Mouse (Mus musculus): ENCODE results near the gene Suox. TPM values are rescaled to one million over a fixed set of nuclear protein-coding genes. Genes with fewer than 3 reads are reported as not detected.

The Suox gene
- polyA plus RNA-seq, 1 experiment from 2014 or later, result 10.1 TPM

DNA sequence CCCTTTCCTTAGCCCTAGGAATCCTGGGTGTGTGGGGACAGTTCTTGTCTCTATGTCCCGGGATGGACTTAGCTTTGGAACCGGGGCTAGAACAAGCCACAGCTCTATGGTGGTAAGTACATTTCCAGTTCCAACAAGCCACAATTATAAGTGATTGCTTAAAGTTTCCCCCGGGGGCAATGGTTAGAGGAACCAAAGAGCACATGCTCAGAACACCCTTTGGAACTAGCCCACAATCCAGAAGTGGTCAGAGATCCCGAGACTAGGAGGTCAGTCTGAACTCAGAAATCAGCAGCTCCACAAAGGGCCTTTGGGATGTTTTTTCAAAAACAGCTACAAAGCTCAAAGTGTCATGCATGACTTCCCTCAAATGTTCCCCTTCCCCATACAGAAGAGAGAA, 20.0 kb downstream of the Suox start:
- Histone ChIP-seq H3K4me2 (replicated peaks; ENCODE audit: low read depth, low read length) (no peak overlapping the region), H3K4me3 (ENCODE audit: low read length) (no peak overlapping the region), H3K36me3 (ENCODE audit: control insufficient read depth, insufficient read depth, low read length) (no peaks in the 10 kb centered on the region), H3K9me3 (ENCODE audit: control insufficient read depth, low read length) (no peaks in the 10 kb centered on the region), H3K4me1 (ENCODE audit: control insufficient read depth, insufficient read depth, low read length) (no peaks in the 10 kb centered on the region), H3K27me3 (ENCODE audit: control insufficient read depth, insufficient read depth, low read length) (no peaks in the 10 kb centered on the region), H3K9ac (ENCODE audit: low read depth, low read length) (0 out of 2 replicates have a peak overlapping the region, but pooled peaks have one; percentile 7), H3K27ac (ENCODE audit: low read depth, low read length) (no peak overlapping the region)
- 74% methylated on average over 4 of the region's 4 CpGs for WGBS
- ATAC-seq (ENCODE audit: low FRiP score, low TSS enrichment), result no peak

DNA sequence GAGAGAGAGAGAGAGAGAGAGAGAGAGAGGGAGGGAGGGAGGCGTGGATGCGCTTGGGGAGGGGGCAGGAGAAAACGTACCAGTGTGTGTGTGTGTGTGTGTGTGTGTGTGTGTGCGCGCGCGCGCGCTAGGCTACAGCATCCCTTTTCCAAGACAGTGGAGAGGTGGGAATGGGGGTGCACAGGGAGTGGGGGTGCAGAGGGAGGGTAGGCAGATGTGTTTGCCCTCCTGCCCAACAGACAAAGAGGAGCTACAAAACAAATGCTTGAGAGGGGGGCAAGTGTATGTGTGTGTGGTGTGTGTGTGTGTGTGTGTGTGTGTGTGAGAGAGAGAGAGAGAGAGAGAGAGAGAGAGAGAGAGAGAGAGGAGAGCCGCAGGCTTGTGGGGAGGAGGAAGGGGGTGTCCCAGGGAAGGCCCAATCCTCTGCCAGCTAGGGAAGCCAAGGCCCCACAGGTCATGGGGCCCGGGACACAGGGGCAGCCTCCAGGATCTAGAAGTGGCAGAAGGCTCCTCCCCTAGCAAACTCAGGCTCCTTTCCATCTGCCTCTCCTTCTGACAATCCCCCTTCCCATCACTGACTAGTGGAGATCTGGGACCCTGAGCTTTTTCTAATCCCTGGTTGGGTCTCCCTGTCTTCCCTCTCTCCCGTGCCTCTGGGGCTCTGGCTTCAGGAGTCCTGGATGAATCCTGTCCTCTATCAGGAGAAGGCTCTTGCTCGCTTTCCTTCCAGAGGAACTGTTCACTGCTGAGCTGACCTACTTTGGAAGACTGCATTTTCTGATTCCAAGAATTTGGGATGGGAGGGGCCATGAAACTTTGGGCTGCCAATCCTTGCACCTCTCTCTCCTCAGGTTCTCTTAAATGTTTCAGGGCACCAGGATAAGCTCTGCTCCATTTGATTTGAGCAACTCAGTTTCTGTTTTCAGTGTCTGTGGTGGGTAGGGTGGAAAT, 27.5 kb downstream of the Suox start:
- Histone ChIP-seq H3K9me3 (ENCODE audit: control insufficient read depth, low read length) (no peaks in the 10 kb centered on the region), H3K4me2 (replicated peaks; ENCODE audit: low read depth, low read length) (peak overlapping the region; percentile 81), H3K4me3 (ENCODE audit: low read length) (peak overlapping the region; percentile 49), H3K27ac (ENCODE audit: low read depth, low read length) (peak overlapping the region; percentile 2; the same call in 1 of the 2 replicates), H3K9ac (ENCODE audit: low read depth, low read length) (peak overlapping the region; percentile 31; the same call in 1 of the 2 replicates), H3K27me3 (ENCODE audit: control insufficient read depth, insufficient read depth, low read length) (no peaks in the 10 kb centered on the region), H3K4me1 (ENCODE audit: control insufficient read depth, insufficient read depth, low read length) (peaks cover 15% of the 10 kb centered on the region), H3K36me3 (ENCODE audit: control insufficient read depth, insufficient read depth, low read length) (no peaks in the 10 kb centered on the region)
- 4% methylated on average over 11 of the region's 13 CpGs for WGBS
- ATAC-seq (ENCODE audit: low FRiP score, low TSS enrichment), result peak; percentile 70

DNA sequence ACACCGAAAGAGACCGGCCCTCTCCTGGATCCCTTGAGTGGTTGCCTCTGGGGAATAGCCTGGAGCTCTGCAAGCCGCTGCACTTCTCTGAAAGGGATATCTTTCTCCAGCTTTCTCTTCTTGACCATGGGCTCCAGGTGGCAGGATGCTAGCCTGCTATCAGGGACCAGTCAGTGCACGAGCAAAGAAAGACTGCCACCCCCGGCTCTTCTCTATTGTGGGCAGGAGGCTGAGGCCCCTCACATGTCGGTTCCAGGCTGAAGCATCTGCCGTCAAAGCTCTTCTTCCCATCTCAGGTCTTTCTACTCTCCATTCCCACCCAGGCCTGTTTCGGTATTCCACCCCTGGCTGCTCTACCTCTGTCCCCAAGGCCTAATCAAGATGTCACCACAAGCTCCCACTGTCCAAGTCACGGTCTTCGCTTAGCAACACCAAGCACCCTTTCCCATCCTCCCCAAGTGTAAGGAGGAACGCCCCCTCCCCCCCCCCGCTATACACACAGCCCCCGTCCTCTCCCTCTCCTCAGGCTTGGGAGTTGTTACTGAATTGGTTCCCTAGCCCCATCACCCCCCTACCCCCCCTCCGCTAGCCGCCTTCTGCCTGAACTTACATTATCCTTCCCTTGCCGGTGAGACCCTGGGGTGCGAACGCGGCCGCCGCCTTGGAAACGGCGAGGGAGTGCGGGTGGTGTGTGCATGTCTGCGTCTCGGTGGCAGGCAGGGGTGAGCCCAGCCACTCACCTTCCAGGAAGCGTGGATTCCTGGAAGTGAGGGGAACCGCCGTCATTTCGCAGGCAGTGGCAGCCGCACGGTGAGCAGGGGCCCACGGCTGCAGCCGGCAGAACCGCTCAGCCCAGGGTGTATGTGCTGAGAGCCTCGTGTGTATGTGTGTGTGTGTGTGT, 28.5 kb downstream of the Suox start, which contains the start of gene Ikzf4:
Gene Ikzf4, minus strand, starts transcription at position 881 of the 901 bp plus-strand sequence.
- Histone ChIP-seq H3K4me2 (replicated peaks; ENCODE audit: low read depth, low read length) (peak within 1 kb of the TSS; percentile 81), H3K4me1 (ENCODE audit: control insufficient read depth, insufficient read depth, low read length) (peaks cover 15% of the 10 kb centered on the region), H3K4me3 (ENCODE audit: low read length) (peak within 1 kb of the TSS; percentile 49), H3K9ac (ENCODE audit: low read depth, low read length) (peak within 1 kb of the TSS; percentile 60), H3K27me3 (ENCODE audit: control insufficient read depth, insufficient read depth, low read length) (no peaks in the 10 kb centered on the region), H3K27ac (ENCODE audit: low read depth, low read length) (peak within 1 kb of the TSS; percentile 2; the same call in 1 of the 2 replicates), H3K36me3 (ENCODE audit: control insufficient read depth, insufficient read depth, low read length) (no peaks in the 10 kb centered on the region), H3K9me3 (ENCODE audit: control insufficient read depth, low read length) (no peaks in the 10 kb centered on the region)
- ATAC-seq (ENCODE audit: low FRiP score, low TSS enrichment), result peak; percentile 84
- 4% methylated on average over 36 of the region's 36 CpGs for WGBS

DNA sequence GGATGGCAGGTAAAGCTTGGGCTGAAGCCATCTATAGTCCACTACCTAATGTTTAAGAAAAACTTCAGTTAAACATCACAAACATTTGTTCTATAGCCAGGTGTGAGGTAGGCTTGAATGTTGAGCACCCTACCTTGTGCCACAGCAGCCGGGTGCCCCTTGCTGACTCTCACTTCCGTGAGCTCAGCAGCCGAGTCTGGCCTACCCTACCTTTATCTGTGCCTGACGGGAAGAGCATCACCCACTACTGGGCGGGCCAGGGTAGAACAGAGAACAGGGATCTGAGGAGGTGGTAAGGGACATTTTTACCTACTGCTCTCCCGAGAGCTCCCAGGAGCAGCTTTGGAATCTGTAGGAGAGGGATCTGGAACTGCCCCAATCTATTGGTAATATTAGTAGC, 31.1 kb downstream of the Suox start:
- peaks cover 15% of the 10 kb centered on the region for H3K4me1 ChIP-seq (ENCODE audit: control insufficient read depth, insufficient read depth, low read length)
- no peaks in the 10 kb centered on the region for H3K9me3 ChIP-seq (ENCODE audit: control insufficient read depth, low read length)
- WGBS, result 91% methylated on average over 6 of the region's 6 CpGs
- no peak for ATAC-seq (ENCODE audit: low FRiP score, low TSS enrichment)
- H3K27me3 ChIP-seq (ENCODE audit: control insufficient read depth, insufficient read depth, low read length), result no peaks in the 10 kb centered on the region
- H3K27ac ChIP-seq (ENCODE audit: low read depth, low read length), result no peak overlapping the region
- no peak overlapping the region for H3K4me2 ChIP-seq (replicated peaks; ENCODE audit: low read depth, low read length)
- 0 out of 2 replicates have a peak, but pooled peaks cover 2% of the 10 kb centered on the region for H3K36me3 ChIP-seq (ENCODE audit: control insufficient read depth, insufficient read depth, low read length)
- no peak overlapping the region for H3K9ac ChIP-seq (ENCODE audit: low read depth, low read length)
- H3K4me3 ChIP-seq (ENCODE audit: low read length), result no peak overlapping the region

DNA sequence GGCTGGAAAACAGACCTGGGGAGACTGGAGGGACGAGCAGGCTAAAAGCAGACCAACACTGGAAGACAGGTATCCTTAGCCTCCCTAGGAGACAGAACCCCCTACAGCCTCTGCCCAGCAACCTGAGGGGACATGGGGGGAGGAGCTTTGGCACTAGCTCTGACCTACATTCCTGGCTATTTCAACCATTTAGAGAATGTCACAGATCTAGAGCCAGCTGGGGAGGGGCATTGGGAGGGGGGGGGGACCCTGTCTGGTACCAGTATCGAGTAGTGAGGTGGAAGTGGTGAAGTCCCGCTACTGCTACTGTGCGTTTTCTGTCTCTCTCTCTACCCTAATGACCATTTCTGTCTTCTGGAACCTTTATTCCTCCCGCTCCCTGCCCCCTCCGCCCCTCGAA, 32.0 kb downstream of the Suox start:
- Histone ChIP-seq H3K9me3 (ENCODE audit: control insufficient read depth, low read length) (no peaks in the 10 kb centered on the region), H3K4me2 (replicated peaks; ENCODE audit: low read depth, low read length) (no peak overlapping the region), H3K27me3 (ENCODE audit: control insufficient read depth, insufficient read depth, low read length) (no peaks in the 10 kb centered on the region), H3K27ac (ENCODE audit: low read depth, low read length) (no peak overlapping the region), H3K4me1 (ENCODE audit: control insufficient read depth, insufficient read depth, low read length) (peaks cover 15% of the 10 kb centered on the region), H3K4me3 (ENCODE audit: low read length) (no peak overlapping the region), H3K36me3 (ENCODE audit: control insufficient read depth, insufficient read depth, low read length) (0 out of 2 replicates have a peak, but pooled peaks cover 2% of the 10 kb centered on the region), H3K9ac (ENCODE audit: low read depth, low read length) (no peak overlapping the region)
- no peak for ATAC-seq (ENCODE audit: low FRiP score, low TSS enrichment)
- WGBS, result 85% methylated on average over 7 of the region's 7 CpGs

DNA sequence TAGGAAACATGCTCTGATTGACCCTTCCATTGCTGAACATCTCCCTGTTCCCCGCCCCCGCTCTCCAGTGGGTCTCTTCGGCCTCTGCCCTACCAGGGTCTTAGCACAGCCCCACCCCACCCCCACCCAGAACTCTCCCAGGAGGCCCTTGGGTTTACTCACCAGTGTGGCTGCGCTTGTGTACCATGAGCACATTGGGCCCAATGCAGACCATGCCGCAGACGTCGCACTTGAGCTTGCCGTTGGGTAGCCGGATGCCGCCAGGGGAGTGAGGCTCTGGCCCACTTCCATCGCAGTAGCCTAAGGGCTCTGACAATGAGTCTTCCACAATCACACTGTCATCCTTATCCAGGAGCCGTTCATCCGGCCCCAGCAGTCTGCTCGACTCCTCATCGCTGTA, 33.0 kb downstream of the Suox start:
- Histone ChIP-seq H3K4me1 (ENCODE audit: control insufficient read depth, insufficient read depth, low read length) (peaks cover 7% of the 10 kb centered on the region; the same call in 1 of the 2 replicates), H3K9me3 (ENCODE audit: control insufficient read depth, low read length) (no peaks in the 10 kb centered on the region), H3K36me3 (ENCODE audit: control insufficient read depth, insufficient read depth, low read length) (0 out of 2 replicates have a peak, but pooled peaks cover 2% of the 10 kb centered on the region), H3K27me3 (ENCODE audit: control insufficient read depth, insufficient read depth, low read length) (no peaks in the 10 kb centered on the region), H3K4me3 (ENCODE audit: low read length) (no peak overlapping the region), H3K9ac (ENCODE audit: low read depth, low read length) (no peak overlapping the region), H3K27ac (ENCODE audit: low read depth, low read length) (no peak overlapping the region), H3K4me2 (replicated peaks; ENCODE audit: low read depth, low read length) (no peak overlapping the region)
- WGBS, result 94% methylated on average over 15 of the region's 15 CpGs
- ATAC-seq (ENCODE audit: low FRiP score, low TSS enrichment), result no peak

DNA sequence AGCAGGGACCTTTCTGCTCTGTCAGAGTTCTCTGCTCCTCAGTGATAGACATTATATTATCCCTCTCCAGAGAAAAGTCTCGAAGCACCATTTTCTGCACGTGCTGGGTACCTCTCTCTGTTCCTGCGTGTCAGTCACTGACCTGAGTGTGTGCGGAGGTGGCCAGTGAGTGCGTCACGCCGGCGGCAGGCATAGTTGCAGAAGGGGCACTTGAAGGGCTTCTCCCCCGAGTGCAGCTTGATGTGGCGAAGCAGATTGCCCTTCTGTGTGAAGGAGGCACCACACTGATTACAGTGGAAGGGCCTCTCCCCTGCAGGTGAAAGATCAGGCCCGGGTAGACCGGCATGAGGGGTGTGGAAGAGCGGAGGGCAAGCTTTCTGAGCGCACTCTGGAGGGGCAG, 33.9 kb downstream of the Suox start:
- no peak overlapping the region for H3K4me3 ChIP-seq (ENCODE audit: low read length)
- H3K9ac ChIP-seq (ENCODE audit: low read depth, low read length), result no peak overlapping the region
- H3K27ac ChIP-seq (ENCODE audit: low read depth, low read length), result no peak overlapping the region
- no peaks in the 10 kb centered on the region for H3K9me3 ChIP-seq (ENCODE audit: control insufficient read depth, low read length)
- ATAC-seq (ENCODE audit: low FRiP score, low TSS enrichment), result no peak
- H3K4me2 ChIP-seq (replicated peaks; ENCODE audit: low read depth, low read length), result no peak overlapping the region
- H3K27me3 ChIP-seq (ENCODE audit: control insufficient read depth, insufficient read depth, low read length), result no peaks in the 10 kb centered on the region
- WGBS, result 88% methylated on average over 14 of the region's 14 CpGs
- peaks cover 4% of the 10 kb centered on the region; the same call in 1 of the 2 replicates for H3K4me1 ChIP-seq (ENCODE audit: control insufficient read depth, insufficient read depth, low read length)
- peaks cover 5% of the 10 kb centered on the region; the same call in 1 of the 2 replicates for H3K36me3 ChIP-seq (ENCODE audit: control insufficient read depth, insufficient read depth, low read length)

DNA sequence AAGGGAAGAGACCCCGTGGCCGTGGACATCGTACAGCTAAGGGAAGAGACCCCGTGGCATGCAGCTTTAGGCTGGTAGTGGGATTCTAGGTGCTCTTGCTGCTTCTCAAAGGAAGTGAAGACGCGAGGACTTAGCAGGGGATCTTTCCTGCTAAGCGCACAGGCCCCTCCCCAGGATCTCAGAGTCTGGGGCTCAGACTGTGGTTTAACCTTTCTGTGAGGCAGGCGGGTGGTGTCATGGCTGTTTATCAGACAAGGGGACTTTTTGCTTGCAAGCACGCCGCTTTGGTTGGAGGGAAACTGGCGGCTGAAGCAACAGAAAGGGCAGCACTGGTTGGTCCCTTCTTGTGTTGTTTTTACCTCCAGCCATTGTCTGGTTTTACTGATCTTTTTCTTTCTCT, 36.9 kb downstream of the Suox start:
- H3K9ac ChIP-seq (ENCODE audit: low read depth, low read length), result no peak overlapping the region
- ATAC-seq (ENCODE audit: low FRiP score, low TSS enrichment), result no peak
- no peak overlapping the region for H3K4me3 ChIP-seq (ENCODE audit: low read length)
- no peak overlapping the region for H3K27ac ChIP-seq (ENCODE audit: low read depth, low read length)
- no peaks in the 10 kb centered on the region for H3K27me3 ChIP-seq (ENCODE audit: control insufficient read depth, insufficient read depth, low read length)
- 0 out of 2 replicates have a peak, but pooled peaks cover 3% of the 10 kb centered on the region for H3K4me1 ChIP-seq (ENCODE audit: control insufficient read depth, insufficient read depth, low read length)
- H3K4me2 ChIP-seq (replicated peaks; ENCODE audit: low read depth, low read length), result no peak overlapping the region
- H3K36me3 ChIP-seq (ENCODE audit: control insufficient read depth, insufficient read depth, low read length), result peaks cover 5% of the 10 kb centered on the region; the same call in 1 of the 2 replicates
- WGBS, result 22% methylated on average over 11 of the region's 11 CpGs
- no peaks in the 10 kb centered on the region for H3K9me3 ChIP-seq (ENCODE audit: control insufficient read depth, low read length)
